Mouse (Mus musculus) intestine, postnatal 0 days (tissue): Measurements from ENCODE around the gene Myl10. TPM values are rescaled to one million over a fixed set of nuclear protein-coding genes. Genes with fewer than 3 reads are reported as not detected.
"Not testable (repeated sequence)": the region's sequence is repeated elsewhere in the genome, so short reads cannot be mapped to it uniquely, and the experiment has no call there.

Source experiments
- ATAC-seq: fragments of 200-750 bp; cut with Nextera tagmentation; 2 replicates; pipeline ENCODE4 v1.8.0; 2017; ENCODE audit warnings: mild to moderate bottlenecking, moderate TSS enrichment, moderate library complexity
- H3K27ac ChIP-seq: fragments of 300-500 bp; sonication (generic); 2 replicates; pipeline ENCODE4 v1.5.1; 2014; ENCODE audit warnings: mild to moderate bottlenecking, low read depth, low read length, moderate library complexity
- H3K27me3 ChIP-seq: fragments of 300-500 bp; sonication (generic); replicated peaks from 2 replicates; pipeline ENCODE4 v1.6.1; 2014; ENCODE audit warnings: low read length, mixed read lengths; ENCODE audit not compliant: control insufficient read depth, insufficient read depth
- H3K36me3 ChIP-seq: fragments of 300-500 bp; sonication (generic); 2 replicates; pipeline ENCODE4 v1.6.1; 2014; ENCODE audit warnings: mild to moderate bottlenecking, moderate library complexity; ENCODE audit not compliant: control insufficient read depth, insufficient read depth
- H3K4me1 ChIP-seq: fragments of 300-500 bp; sonication (generic); replicated peaks from 2 replicates; pipeline ENCODE4 v1.6.1; 2014; ENCODE audit warnings: antibody characterized with exemption, low read length, mixed read lengths; ENCODE audit not compliant: control insufficient read depth, insufficient read depth
- H3K4me2 ChIP-seq: fragments of 300-500 bp; sonication (generic); replicated peaks from 2 replicates; pipeline ENCODE4 v1.6.1; 2014; ENCODE audit warnings: low read depth, mild to moderate bottlenecking, moderate library complexity
- H3K4me3 ChIP-seq: fragments of 300-500 bp; sonication (generic); 2 replicates; pipeline ENCODE4 v1.5.1; 2014; ENCODE audit warnings: low read depth, low read length
- H3K9ac ChIP-seq: fragments of 300-500 bp; sonication (generic); 2 replicates; pipeline ENCODE4 v1.6.1; 2014; ENCODE audit warnings: mild to moderate bottlenecking, low read depth, low read length
- H3K9me3 ChIP-seq: fragments of 300-500 bp; sonication (generic); 2 replicates; pipeline ENCODE4 v1.6.1; 2016; ENCODE audit warnings: mixed run types; ENCODE audit not compliant: control insufficient read depth
- CTCF ChIP-seq: sonication (generic); IDR thresholded peaks from 2 replicates; pipeline ENCODE4 v1.5.1; 2016; ENCODE audit warnings: low read depth, mild to moderate bottlenecking, control low read depth, antibody characterized with exemption, moderate library complexity
- WGBS: fragments of 180-500 bp; shearing (Covaris S2); extraction: QIAGEN DNeasy Blood & Tissue Kit; methylation state at CpG from one replicate; pipeline ENCODE4 v1.1.7; 2014; 5-methylcytosine and 5-hydroxymethylcytosine counted together
- polyA plus RNA-seq: library from polyadenylated mRNA; unstranded; fragments of >200 nt; fragmentation: Nextera tagmentation; extraction: Ambion mirVana; gene quantifications from 2 replicates; pipeline ENCODE4 v1.2.1, GENCODE M21; 2015

Myl10 gene
- polyA plus RNA-seq: not detected in 2 replicates

- H3K27ac ChIP-seq: no peak within 1 kb of the TSS
- no peak within 1 kb of the TSS for H3K4me3 ChIP-seq
- no peak within 1 kb of the TSS for H3K9ac ChIP-seq
- H3K9me3 ChIP-seq: no peaks in the 10 kb centered on the region
- no peaks in the 10 kb centered on the region for H3K27me3 ChIP-seq
- peaks cover 8% of the 10 kb centered on the region; the same call in 1 of the 2 replicates for H3K4me1 ChIP-seq
- H3K36me3 ChIP-seq: no peaks in the 10 kb centered on the region
- ATAC-seq: no peak
- 76% methylated on average over 4 of the region's 4 CpGs for WGBS
- no peak for TF ChIP-seq CTCF
- no peak within 1 kb of the TSS; the same call in 1 of the 2 replicates for H3K4me2 ChIP-seq
Observed at GRCm38 (mm10) chr5:136692784-136693183, at the start of gene Myl10. Gene Myl10 (plus strand): TSS chr5:136693146.

GRCm38 (mm10) chr5:136646731-136647328, 46.1 kb upstream of the Myl10 start:
- Histone ChIP-seq H3K27ac (no peak overlapping the region), H3K9me3 (no peaks in the 10 kb centered on the region), H3K9ac (no peak overlapping the region), H3K27me3 (no peaks in the 10 kb centered on the region), H3K4me3 (no peak overlapping the region), H3K4me2 (no peak overlapping the region), H3K4me1 (no peaks in the 10 kb centered on the region), H3K36me3 (no peaks in the 10 kb centered on the region)
- ATAC-seq: no peak
- 86% methylated on average over 4 of the region's 4 CpGs for WGBS
- TF ChIP-seq CTCF: no peak

DNA sequence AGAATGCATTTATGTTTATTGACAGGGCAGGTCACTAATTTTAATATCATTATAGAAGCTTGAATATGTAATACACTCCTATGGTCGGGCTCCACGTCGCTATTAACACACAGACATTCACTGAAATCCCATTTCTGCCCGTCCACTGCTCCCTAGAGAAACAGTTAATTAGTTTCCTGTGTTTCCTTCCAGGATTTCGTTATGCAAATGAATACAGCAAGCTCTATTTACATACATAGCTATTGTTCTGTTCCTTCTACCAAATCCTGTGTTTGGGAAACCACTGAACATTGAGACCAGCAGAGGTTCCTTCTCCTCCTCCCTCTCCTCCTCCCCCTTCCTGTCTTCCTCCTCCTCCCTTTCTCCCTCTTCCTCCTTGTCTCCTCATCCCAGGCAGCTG, 43.9 kb upstream of the Myl10 start:
- ATAC-seq: no peak
- no peaks in the 10 kb centered on the region for H3K27me3 ChIP-seq
- H3K27ac ChIP-seq: no peak overlapping the region
- no peaks in the 10 kb centered on the region for H3K4me1 ChIP-seq
- no peak overlapping the region for H3K9ac ChIP-seq
- H3K4me3 ChIP-seq: no peak overlapping the region
- H3K4me2 ChIP-seq: no peak overlapping the region
- H3K9me3 ChIP-seq: no peaks in the 10 kb centered on the region
- TF ChIP-seq CTCF: no peak
- H3K36me3 ChIP-seq: no peaks in the 10 kb centered on the region
- 72% methylated on average over 5 of the region's 5 CpGs for WGBS

DNA sequence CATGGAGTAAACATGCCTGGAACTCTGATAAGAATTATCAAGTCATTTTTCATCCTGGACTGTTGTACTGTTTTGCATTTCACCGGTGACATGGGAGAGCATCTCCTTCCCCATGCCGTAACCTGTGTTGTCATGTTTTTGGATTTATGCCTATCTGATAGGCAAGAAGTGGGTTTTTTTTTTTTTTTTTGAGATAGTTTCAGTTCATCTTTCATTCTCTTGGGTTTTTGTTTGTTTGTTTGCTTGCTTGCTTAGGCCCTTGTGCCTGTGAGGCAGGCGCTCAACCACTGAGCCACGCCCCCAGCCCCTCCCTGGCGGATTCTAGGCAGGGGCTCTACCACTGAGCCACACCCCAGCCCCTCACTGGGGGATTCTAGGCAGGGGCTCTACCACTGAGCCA, 43.3 kb upstream of the Myl10 start:
- WGBS: 89% methylated on average over 5 of the region's 5 CpGs
- H3K4me3 ChIP-seq: no peak overlapping the region
- H3K27me3 ChIP-seq: no peaks in the 10 kb centered on the region
- no peak overlapping the region for H3K27ac ChIP-seq
- H3K36me3 ChIP-seq: no peaks in the 10 kb centered on the region
- no peak for TF ChIP-seq CTCF
- no peaks in the 10 kb centered on the region for H3K9me3 ChIP-seq
- ATAC-seq: no peak
- no peaks in the 10 kb centered on the region for H3K4me1 ChIP-seq
- H3K4me2 ChIP-seq: no peak overlapping the region
- H3K9ac ChIP-seq: no peak overlapping the region

- ATAC-seq: no peak
- Histone ChIP-seq H3K27ac (no peak overlapping the region), H3K36me3 (no peaks in the 10 kb centered on the region), H3K9ac (no peak overlapping the region), H3K4me3 (no peak overlapping the region), H3K4me2 (no peak overlapping the region), H3K27me3 (no peaks in the 10 kb centered on the region), H3K9me3 (no peaks in the 10 kb centered on the region), H3K4me1 (no peaks in the 10 kb centered on the region)
- TF ChIP-seq CTCF: no peak
Observed at GRCm38 (mm10) chr5:136654481-136654880, 38.5 kb upstream of the Myl10 start.

- H3K9ac ChIP-seq: no peak overlapping the region
- H3K36me3 ChIP-seq: no peaks in the 10 kb centered on the region
- no peak overlapping the region for H3K4me2 ChIP-seq
- no peaks in the 10 kb centered on the region for H3K4me1 ChIP-seq
- H3K9me3 ChIP-seq: no peaks in the 10 kb centered on the region
- no peak for ATAC-seq
- no peaks in the 10 kb centered on the region for H3K27me3 ChIP-seq
- WGBS: 78% methylated on average over 10 of the region's 10 CpGs
- H3K27ac ChIP-seq: no peak overlapping the region
- no peak overlapping the region for H3K4me3 ChIP-seq
- TF ChIP-seq CTCF: peak; percentile 64
Observed at GRCm38 (mm10) chr5:136656830-136657395, 36.0 kb upstream of the Myl10 start.

DNA sequence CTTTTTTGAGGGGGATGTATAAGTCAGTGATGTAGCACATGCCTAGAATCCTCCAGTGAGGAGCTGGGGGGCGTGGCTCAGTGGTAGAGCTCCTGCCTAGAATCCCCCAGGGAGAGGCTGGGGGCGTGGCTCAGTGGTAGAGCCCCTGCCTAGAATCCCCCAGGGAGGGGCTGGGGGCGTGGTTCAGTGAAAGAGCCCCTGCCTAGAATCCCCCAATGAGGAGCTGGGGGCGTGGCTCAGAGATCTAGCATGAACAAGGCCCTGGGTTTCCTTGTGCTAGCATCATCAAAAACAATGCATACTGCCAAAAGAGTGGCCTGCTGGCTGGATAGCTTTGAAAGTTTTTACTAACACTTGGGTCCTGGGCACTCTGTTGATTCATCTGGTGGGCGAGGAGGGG, 32.2 kb upstream of the Myl10 start:
- H3K36me3 ChIP-seq, H3K4me2 ChIP-seq, H3K4me3 ChIP-seq, ATAC-seq, H3K9ac ChIP-seq, H3K27ac ChIP-seq, H3K4me1 ChIP-seq, H3K27me3 ChIP-seq, H3K9me3 ChIP-seq: not testable (repeated sequence)
- WGBS: 78% methylated on average over 5 of the region's 5 CpGs
